Mouse (Mus musculus) G1E (cell line): ENCODE results near the gene Pamr1. TPM values are rescaled to one million over a fixed set of nuclear protein-coding genes. Genes with fewer than 3 reads are reported as not detected.

Experiments used
- ATAC-seq: 2 replicates; pipeline ENCODE4 v1.8.0; 2016; ENCODE audit warnings: mild to moderate bottlenecking; ENCODE audit not compliant: insufficient number of reproducible peaks, poor library complexity, low FRiP score, severe bottlenecking; ENCODE audit errors: extremely low read depth
- DNase-seq: peaks from one replicate; pipeline ENCODE4 v3.0.0; 2012; ENCODE audit warnings: low spot score
- H3K27me3 ChIP-seq: 2 replicates; pipeline ENCODE4 v1.6.1; 2012; ENCODE audit warnings: mild to moderate bottlenecking, low read length, inconsistent platforms; ENCODE audit not compliant: insufficient read depth
- H3K36me3 ChIP-seq: replicated peaks from 2 replicates; pipeline ENCODE3; 2012; ENCODE audit warnings: mild to moderate bottlenecking, inconsistent platforms
- H3K4me1 ChIP-seq: 2 replicates; pipeline ENCODE4 v1.6.1; 2012; ENCODE audit warnings: low read depth, low read length, inconsistent platforms, mixed read lengths; ENCODE audit not compliant: insufficient read depth
- H3K4me3 ChIP-seq: 2 replicates; pipeline ENCODE4 v1.5.1; 2012; ENCODE audit warnings: low read depth, mild to moderate bottlenecking, inconsistent platforms, low read length, moderate library complexity, mixed read lengths
- H3K9me3 ChIP-seq: replicated peaks from 2 replicates; pipeline ENCODE4 v1.6.1; 2012; ENCODE audit warnings: inconsistent platforms
- CTCF ChIP-seq: IDR thresholded peaks from 2 replicates; pipeline ENCODE4 v1.5.1; 2012; ENCODE audit warnings: low read depth, low read length, inconsistent platforms, mixed read lengths
- GATA1 ChIP-seq: IDR thresholded peaks from 2 replicates; pipeline ENCODE4 v1.6.1; 2012; ENCODE audit warnings: borderline replicate concordance, low read length, inconsistent platforms, mixed read lengths
- GATA2 ChIP-seq: IDR thresholded peaks from 2 replicates; pipeline ENCODE4 v1.6.1; 2012; ENCODE audit warnings: low read depth, low read length, inconsistent platforms, borderline replicate concordance
- POLR2AphosphoS5 ChIP-seq: IDR thresholded peaks from 2 replicates; pipeline ENCODE4 v1.6.1; 2012; ENCODE audit warnings: low read depth, low read length, inconsistent platforms; ENCODE audit not compliant: insufficient replicate concordance
- TAL1 ChIP-seq: conservative IDR thresholded peaks from 2 replicates; pipeline ENCODE4 v1.6.1; 2012; ENCODE audit warnings: low read depth, low read length, inconsistent platforms, mixed read lengths
- polyA plus RNA-seq: library from polyadenylated mRNA; stranded (reverse); fragments of >175 nt; gene quantifications from 2 replicates; pipeline ENCODE4 v1.2.3, GENCODE M21; 2012
- total RNA-seq, 2 experiments: library from RNA; stranded (forward) in 1 of 2; stranded (reverse) in 1 of 2; fragments of 200-1000 nt in 1 of 2; fragments of >200 nt in 1 of 2; fragmentation: Nextera tagmentation in 1 of 2; gene quantifications; 2 replicates each; pipeline ENCODE4 v1.2.3; 2014 to 2017

Gene Pamr1
- total and polyA plus RNA-seq, 3 experiments, result 0.22 TPM; not detected in 2

DNA sequence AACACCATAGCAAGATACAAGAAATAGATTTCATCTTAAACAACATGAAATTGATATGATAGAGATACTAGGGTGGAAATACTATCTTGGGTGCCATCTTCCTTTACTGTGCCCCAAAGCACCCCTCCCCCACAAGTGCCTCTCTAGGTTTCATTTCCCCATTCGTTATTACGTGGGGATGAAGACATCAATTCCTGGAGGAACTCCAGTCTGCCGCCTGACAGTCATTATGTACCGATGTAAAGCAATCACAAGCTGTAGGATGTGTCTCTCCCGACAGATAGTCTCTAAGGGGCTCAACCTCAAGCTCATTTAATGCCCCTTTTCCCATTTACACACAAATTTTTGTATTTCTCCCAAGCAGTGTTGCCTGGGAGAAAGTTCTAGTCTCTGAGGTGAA, 88.3 kb downstream of the Pamr1 start:
- DNase-seq (no peak), ATAC-seq (no peak)
- Histone ChIP-seq H3K4me3 (no peak overlapping the region), H3K27me3 (peaks cover 12% of the 10 kb centered on the region), H3K4me1 (no peaks in the 10 kb centered on the region), H3K36me3 (no peaks in the 10 kb centered on the region), H3K9me3 (no peaks in the 10 kb centered on the region)
- TF ChIP-seq POLR2AphosphoS5 (no peak), GATA2 (no peak), TAL1 (no peak), CTCF (no peak), GATA1 (no peak)

GRCm38 (mm10) chr2:102638690-102639089, 88.9 kb downstream of the Pamr1 start:
- H3K36me3 ChIP-seq, result no peaks in the 10 kb centered on the region
- H3K4me1 ChIP-seq, result no peaks in the 10 kb centered on the region
- H3K9me3 ChIP-seq, result no peaks in the 10 kb centered on the region
- no peak for ATAC-seq
- H3K27me3 ChIP-seq, result peaks cover 12% of the 10 kb centered on the region
- DNase-seq, result no peak
- no peak overlapping the region for H3K4me3 ChIP-seq
- TF ChIP-seq CTCF (no peak), GATA1 (no peak), GATA2 (no peak), TAL1 (no peak), POLR2AphosphoS5 (no peak)

GRCm38 (mm10) chr2:102648845-102649500, 99.2 kb downstream of the Pamr1 start:
- no peaks in the 10 kb centered on the region for H3K9me3 ChIP-seq
- H3K4me3 ChIP-seq, result no peak overlapping the region
- H3K27me3 ChIP-seq, result peaks cover 14% of the 10 kb centered on the region
- TF ChIP-seq POLR2AphosphoS5 (no peak), CTCF (no peak)
- no peaks in the 10 kb centered on the region for H3K4me1 ChIP-seq
- no peaks in the 10 kb centered on the region for H3K36me3 ChIP-seq
- DNase-seq (no peak), ATAC-seq (no peak)

DNA sequence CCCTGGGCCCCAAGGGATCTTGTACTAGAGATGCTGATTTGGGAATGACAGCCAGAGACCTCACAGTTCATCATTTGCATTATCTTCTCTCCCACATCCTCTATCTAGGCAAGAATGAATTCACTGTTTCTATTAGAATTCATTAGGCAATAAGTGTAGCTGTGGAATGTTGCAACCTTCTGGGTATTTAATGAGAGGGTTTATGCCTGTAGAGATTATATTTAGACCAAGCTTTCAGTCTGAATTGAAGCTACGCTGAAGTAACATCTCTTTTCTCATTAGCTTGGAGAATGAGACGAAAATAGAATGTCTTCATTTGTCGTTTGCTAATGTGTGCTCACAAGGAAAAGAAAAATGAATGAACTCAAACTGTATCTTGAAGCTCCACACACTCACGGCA, 100.5 kb downstream of the Pamr1 start:
- no peak for TF ChIP-seq GATA1
- TF ChIP-seq GATA2, result no peak
- no peak for TF ChIP-seq TAL1
- Histone ChIP-seq H3K4me3 (no peak overlapping the region), H3K27me3 (peaks cover 14% of the 10 kb centered on the region), H3K36me3 (no peaks in the 10 kb centered on the region), H3K4me1 (no peaks in the 10 kb centered on the region), H3K9me3 (no peaks in the 10 kb centered on the region)
- DNase-seq (no peak), ATAC-seq (no peak)

- DNase-seq, result no peak
- Histone ChIP-seq H3K27me3 (peaks cover 21% of the 10 kb centered on the region), H3K36me3 (no peaks in the 10 kb centered on the region), H3K4me3 (no peak overlapping the region), H3K9me3 (0 out of 2 replicates have a peak, but pooled peaks cover 4% of the 10 kb centered on the region), H3K4me1 (no peaks in the 10 kb centered on the region)
- no peak for TF ChIP-seq POLR2AphosphoS5
- TF ChIP-seq CTCF, result no peak
- TF ChIP-seq GATA1, result no peak
- no peak for TF ChIP-seq TAL1
- TF ChIP-seq GATA2, result no peak
- no peak for ATAC-seq
Observed at GRCm38 (mm10) chr2:102655966-102656725, 106.3 kb downstream of the Pamr1 start.

GRCm38 (mm10) chr2:102657726-102658125, 107.9 kb downstream of the Pamr1 start:
- Histone ChIP-seq H3K4me1 (no peaks in the 10 kb centered on the region), H3K27me3 (peaks cover 20% of the 10 kb centered on the region), H3K9me3 (0 out of 2 replicates have a peak, but pooled peaks cover 4% of the 10 kb centered on the region), H3K36me3 (no peaks in the 10 kb centered on the region), H3K4me3 (no peak overlapping the region)
- ATAC-seq, result no peak
- no peak for TF ChIP-seq GATA2
- TF ChIP-seq TAL1, result no peak
- TF ChIP-seq POLR2AphosphoS5, result no peak
- TF ChIP-seq GATA1, result no peak
- TF ChIP-seq CTCF, result no peak
- no peak for DNase-seq
